Mouse (Mus musculus) midbrain, embryonic 11.5 days (tissue): ENCODE measurements at regions not wholly inside any gene's neighbourhood (a gene's known extent, or its start where the extent isn't known, plus 50 kb on each side); places are given as distances from the start of the nearest gene placed in this dataset.

Source experiments
- ATAC-seq: fragments of 200-750 bp; cut with Nextera tagmentation; 2 replicates; pipeline ENCODE4 v1.8.0; 2017; ENCODE audit warnings: moderate TSS enrichment, moderate library complexity; ENCODE audit not compliant: low FRiP score
- DNase-seq: peaks from one replicate; pipeline ENCODE4 v3.0.0; 2015; ENCODE audit warnings: low spot score; ENCODE audit errors: missing footprints
- H3K27ac ChIP-seq: fragments of 300-500 bp; sonication (generic); 2 replicates; pipeline ENCODE4 v1.5.1; 2014; ENCODE audit warnings: low read depth, low read length
- H3K27me3 ChIP-seq: fragments of 300-500 bp; sonication (generic); 2 replicates; pipeline ENCODE4 v1.6.1; 2014; ENCODE audit warnings: mild to moderate bottlenecking, low read length, moderate library complexity, mixed read lengths; ENCODE audit not compliant: control insufficient read depth, insufficient read depth
- H3K36me3 ChIP-seq: fragments of 300-500 bp; sonication (generic); 2 replicates; pipeline ENCODE4 v1.6.1; 2014; ENCODE audit warnings: mild to moderate bottlenecking, low read length, moderate library complexity, mixed read lengths; ENCODE audit not compliant: control insufficient read depth, insufficient read depth
- H3K4me1 ChIP-seq: fragments of 300-500 bp; sonication (generic); 2 replicates; pipeline ENCODE4 v1.6.1; 2014; ENCODE audit warnings: low read length; ENCODE audit not compliant: control insufficient read depth, insufficient read depth
- H3K4me2 ChIP-seq: fragments of 300-500 bp; sonication (generic); 2 replicates; pipeline ENCODE4 v1.6.1; 2014; ENCODE audit warnings: mild to moderate bottlenecking, moderate library complexity
- H3K4me3 ChIP-seq: fragments of 300-500 bp; sonication (generic); 2 replicates; pipeline ENCODE4 v1.5.1; 2014; ENCODE audit warnings: low read depth, low read length
- H3K9ac ChIP-seq: fragments of 300-500 bp; sonication (generic); 2 replicates; pipeline ENCODE4 v1.6.1; 2014; ENCODE audit warnings: low read length
- H3K9me3 ChIP-seq: fragments of 300-500 bp; sonication (generic); 2 replicates; pipeline ENCODE4 v1.6.1; 2016; ENCODE audit warnings: low read length; ENCODE audit not compliant: control insufficient read depth
- WGBS: fragments of 180-500 bp; shearing (Covaris S2); extraction: QIAGEN DNeasy Blood & Tissue Kit; methylation state at CpG from one replicate; pipeline ENCODE4 v1.1.7; 2014; 5-methylcytosine and 5-hydroxymethylcytosine counted together

GRCm38 (mm10) chr2:75034708-75035107 lies 209.1 kb downstream of the Mtx2 start:
- DNase-seq, result peak; percentile 23
- WGBS, result 85% methylated on average over 3 of the region's 3 CpGs
- Histone ChIP-seq H3K27ac (no peak overlapping the region), H3K4me3 (no peak overlapping the region), H3K36me3 (no peaks in the 10 kb centered on the region), H3K27me3 (no peaks in the 10 kb centered on the region), H3K4me1 (no peaks in the 10 kb centered on the region), H3K4me2 (no peak overlapping the region), H3K9ac (no peak overlapping the region), H3K9me3 (no peaks in the 10 kb centered on the region)
- ATAC-seq, result no peak

GRCm38 (mm10) chr2:75039066-75039465 lies 213.5 kb downstream of the Mtx2 start:
- Histone ChIP-seq H3K4me3 (no peak overlapping the region), H3K27ac (no peak overlapping the region), H3K27me3 (no peaks in the 10 kb centered on the region), H3K9ac (no peak overlapping the region), H3K9me3 (no peaks in the 10 kb centered on the region), H3K4me2 (no peak overlapping the region), H3K4me1 (no peaks in the 10 kb centered on the region), H3K36me3 (no peaks in the 10 kb centered on the region)
- WGBS, result 72% methylated on average over 3 of the region's 3 CpGs
- DNase-seq (no peak), ATAC-seq (no peak)

GRCm38 (mm10) chr2:75046892-75047291 lies 221.3 kb downstream of the Mtx2 start:
- no peak overlapping the region for H3K4me3 ChIP-seq
- WGBS, result 84% methylated on average over 6 of the region's 6 CpGs
- no peaks in the 10 kb centered on the region for H3K36me3 ChIP-seq
- no peak overlapping the region for H3K4me2 ChIP-seq
- ATAC-seq (no peak), DNase-seq (no peak)
- H3K9me3 ChIP-seq, result no peaks in the 10 kb centered on the region
- no peaks in the 10 kb centered on the region for H3K27me3 ChIP-seq
- H3K4me1 ChIP-seq, result no peaks in the 10 kb centered on the region
- no peak overlapping the region for H3K9ac ChIP-seq
- no peak overlapping the region for H3K27ac ChIP-seq

- H3K36me3 ChIP-seq, result no peaks in the 10 kb centered on the region
- no peaks in the 10 kb centered on the region for H3K27me3 ChIP-seq
- no peaks in the 10 kb centered on the region for H3K4me1 ChIP-seq
- H3K4me3 ChIP-seq, result no peak overlapping the region
- H3K9me3 ChIP-seq, result no peaks in the 10 kb centered on the region
- H3K4me2 ChIP-seq, result no peak overlapping the region
- DNase-seq, result no peak
- WGBS, result 44% methylated on average over 6 of the region's 6 CpGs
- ATAC-seq, result no peak
- H3K27ac ChIP-seq, result no peak overlapping the region
- no peak overlapping the region for H3K9ac ChIP-seq
Observed at GRCm38 (mm10) chr2:75048071-75048470, 222.5 kb downstream of the Mtx2 start.

- DNase-seq, result peak; percentile 94
- peak overlapping the region; percentile 63 for H3K4me2 ChIP-seq
Observed at GRCm38 (mm10) chr2:75054474-75055186, 229.0 kb downstream of the Mtx2 start.

GRCm38 (mm10) chr2:75055187-75055543 lies 229.6 kb downstream of the Mtx2 start:
- H3K9me3 ChIP-seq, result no peaks in the 10 kb centered on the region
- peak; percentile 97 for DNase-seq
- no peaks in the 10 kb centered on the region for H3K27me3 ChIP-seq
- no peaks in the 10 kb centered on the region; the same call in 1 of the 2 replicates for H3K4me1 ChIP-seq
- 1% methylated on average over 6 of the region's 6 CpGs for WGBS
- peak overlapping the region; percentile 63 for H3K4me2 ChIP-seq
- H3K36me3 ChIP-seq, result no peaks in the 10 kb centered on the region
- no peak overlapping the region for H3K27ac ChIP-seq
- H3K4me3 ChIP-seq, result peak overlapping the region; percentile 27
- H3K9ac ChIP-seq, result peak overlapping the region; percentile 58
- ATAC-seq, result peak; percentile 48; the same call in 1 of the 2 replicates

More at GRCm38 (mm10) chr2:75054474-75055186, 229.0 kb downstream of the Mtx2 start:
- Histone ChIP-seq H3K9me3 (no peaks in the 10 kb centered on the region), H3K36me3 (no peaks in the 10 kb centered on the region), H3K4me1 (no peaks in the 10 kb centered on the region; the same call in 1 of the 2 replicates), H3K27me3 (no peaks in the 10 kb centered on the region), H3K27ac (no peak overlapping the region), H3K4me3 (peak overlapping the region; percentile 27), H3K9ac (peak overlapping the region; percentile 58)
- ATAC-seq, result peak; percentile 83
- WGBS, result 25% methylated on average over 14 of the region's 14 CpGs

- Histone ChIP-seq H3K4me1 (no peaks in the 10 kb centered on the region), H3K4me3 (no peak overlapping the region), H3K4me2 (no peak overlapping the region), H3K36me3 (no peaks in the 10 kb centered on the region), H3K9ac (no peak overlapping the region), H3K27me3 (no peaks in the 10 kb centered on the region), H3K27ac (no peak overlapping the region), H3K9me3 (no peaks in the 10 kb centered on the region)
- 54% methylated on average over 7 of the region's 7 CpGs for WGBS
- ATAC-seq (no peak), DNase-seq (no peak)
Observed at GRCm38 (mm10) chr2:75061009-75061408, 235.4 kb downstream of the Mtx2 start.

- no peak overlapping the region for H3K27ac ChIP-seq
Observed at GRCm38 (mm10) chr2:75061456-75062188, 236.0 kb downstream of the Mtx2 start.

GRCm38 (mm10) chr2:75062189-75062510 lies 236.5 kb downstream of the Mtx2 start:
- Histone ChIP-seq H3K9ac (no peak overlapping the region), H3K36me3 (no peaks in the 10 kb centered on the region), H3K4me3 (no peak overlapping the region), H3K4me2 (no peak overlapping the region), H3K27ac (no peak overlapping the region), H3K9me3 (no peaks in the 10 kb centered on the region), H3K27me3 (no peaks in the 10 kb centered on the region), H3K4me1 (no peaks in the 10 kb centered on the region)
- WGBS, result 85% methylated on average over 7 of the region's 7 CpGs
- DNase-seq (peak; percentile 70), ATAC-seq (no peak)

More at GRCm38 (mm10) chr2:75061456-75062188, 236.0 kb downstream of the Mtx2 start:
- 82% methylated on average over 12 of the region's 12 CpGs for WGBS
- Histone ChIP-seq H3K4me2 (no peak overlapping the region), H3K9ac (no peak overlapping the region), H3K4me3 (no peak overlapping the region), H3K36me3 (no peaks in the 10 kb centered on the region), H3K9me3 (no peaks in the 10 kb centered on the region), H3K4me1 (no peaks in the 10 kb centered on the region), H3K27me3 (no peaks in the 10 kb centered on the region)
- DNase-seq (peak; percentile 81), ATAC-seq (no peak)
